Mouse (Mus musculus): ENCODE results near the gene Txndc2. TPM values are rescaled to one million over a fixed set of nuclear protein-coding genes. Genes with fewer than 3 reads are reported as not detected.

Gene Txndc2
- polyA plus RNA-seq, 1 experiment from 2014 or later = not detected

GRCm38 (mm10) chr17:65676536-65676935, 34.6 kb upstream of the Txndc2 start:
- DNase-seq (ENCODE audit: low spot score) (no peak), ATAC-seq (ENCODE audit: insufficient number of reproducible peaks, low FRiP score, low TSS enrichment, low read depth) (no peak)
- Histone ChIP-seq H3K36me3 (ENCODE audit: control insufficient read depth, insufficient read depth, low read length) (no peaks in the 10 kb centered on the region), H3K27me3 (ENCODE audit: control insufficient read depth, insufficient read depth, low read length) (no peaks in the 10 kb centered on the region), H3K4me2 (ENCODE audit: low read depth, severe bottlenecking) (no peak overlapping the region), H3K4me1 (ENCODE audit: control insufficient read depth, insufficient read depth, low read length) (peaks cover 11% of the 10 kb centered on the region), H3K9me3 (ENCODE audit: control insufficient read depth, low read length) (no peaks in the 10 kb centered on the region), H3K9ac (ENCODE audit: low read length) (no peak overlapping the region), H3K4me3 (ENCODE audit: low read depth, low read length) (no peak overlapping the region), H3K27ac (replicated peaks; ENCODE audit: low read depth, low read length) (no peak overlapping the region)
- WGBS = 91% methylated on average over 8 of the region's 8 CpGs

- Histone ChIP-seq H3K27me3 (ENCODE audit: control insufficient read depth, insufficient read depth, low read length) (no peaks in the 10 kb centered on the region), H3K4me1 (ENCODE audit: control insufficient read depth, insufficient read depth, low read length) (peaks cover 11% of the 10 kb centered on the region), H3K9ac (ENCODE audit: low read length) (no peak overlapping the region), H3K36me3 (ENCODE audit: control insufficient read depth, insufficient read depth, low read length) (no peaks in the 10 kb centered on the region), H3K27ac (replicated peaks; ENCODE audit: low read depth, low read length) (no peak overlapping the region), H3K9me3 (ENCODE audit: control insufficient read depth, low read length) (no peaks in the 10 kb centered on the region), H3K4me2 (ENCODE audit: low read depth, severe bottlenecking) (no peak overlapping the region), H3K4me3 (ENCODE audit: low read depth, low read length) (no peak overlapping the region)
- 68% methylated on average over 3 of the region's 3 CpGs for WGBS
- DNase-seq (ENCODE audit: low spot score) (no peak), ATAC-seq (ENCODE audit: insufficient number of reproducible peaks, low FRiP score, low TSS enrichment, low read depth) (no peak)
Observed at GRCm38 (mm10) chr17:65675985-65676384, 34.0 kb upstream of the Txndc2 start.

GRCm38 (mm10) chr17:65674710-65675171, 32.8 kb upstream of the Txndc2 start:
- WGBS = 50% methylated on average over 1 of the region's 1 CpGs
- Histone ChIP-seq H3K27ac (replicated peaks; ENCODE audit: low read depth, low read length) (no peak overlapping the region), H3K9me3 (ENCODE audit: control insufficient read depth, low read length) (no peaks in the 10 kb centered on the region), H3K4me2 (ENCODE audit: low read depth, severe bottlenecking) (no peak overlapping the region), H3K9ac (ENCODE audit: low read length) (no peak overlapping the region), H3K4me1 (ENCODE audit: control insufficient read depth, insufficient read depth, low read length) (peaks cover 6% of the 10 kb centered on the region), H3K27me3 (ENCODE audit: control insufficient read depth, insufficient read depth, low read length) (no peaks in the 10 kb centered on the region), H3K36me3 (ENCODE audit: control insufficient read depth, insufficient read depth, low read length) (no peaks in the 10 kb centered on the region), H3K4me3 (ENCODE audit: low read depth, low read length) (no peak overlapping the region)
- DNase-seq (ENCODE audit: low spot score) (no peak), ATAC-seq (ENCODE audit: insufficient number of reproducible peaks, low FRiP score, low TSS enrichment, low read depth) (no peak)

GRCm38 (mm10) chr17:65672926-65673325, 31.0 kb upstream of the Txndc2 start:
- Histone ChIP-seq H3K27me3 (ENCODE audit: control insufficient read depth, insufficient read depth, low read length) (no peaks in the 10 kb centered on the region), H3K9me3 (ENCODE audit: control insufficient read depth, low read length) (no peaks in the 10 kb centered on the region; the same call in 1 of the 2 replicates), H3K4me3 (ENCODE audit: low read depth, low read length) (no peak overlapping the region), H3K36me3 (ENCODE audit: control insufficient read depth, insufficient read depth, low read length) (no peaks in the 10 kb centered on the region), H3K4me2 (ENCODE audit: low read depth, severe bottlenecking) (no peak overlapping the region), H3K4me1 (ENCODE audit: control insufficient read depth, insufficient read depth, low read length) (0 out of 2 replicates have a peak, but pooled peaks cover 3% of the 10 kb centered on the region), H3K9ac (ENCODE audit: low read length) (no peak overlapping the region), H3K27ac (replicated peaks; ENCODE audit: low read depth, low read length) (no peak overlapping the region)
- WGBS = 92% methylated on average over 7 of the region's 7 CpGs
- no peak for DNase-seq (ENCODE audit: low spot score)
- ATAC-seq (ENCODE audit: insufficient number of reproducible peaks, low FRiP score, low TSS enrichment, low read depth) = no peak

GRCm38 (mm10) chr17:65669061-65669460, 27.1 kb upstream of the Txndc2 start:
- no peak overlapping the region for H3K9ac ChIP-seq (ENCODE audit: low read length)
- no peak for DNase-seq (ENCODE audit: low spot score)

GRCm38 (mm10) chr17:65667792-65668191, 25.8 kb upstream of the Txndc2 start:
- Histone ChIP-seq H3K9me3 (ENCODE audit: control insufficient read depth, low read length) (no peaks in the 10 kb centered on the region; the same call in 1 of the 2 replicates), H3K4me3 (ENCODE audit: low read depth, low read length) (no peak overlapping the region), H3K36me3 (ENCODE audit: control insufficient read depth, insufficient read depth, low read length) (no peaks in the 10 kb centered on the region), H3K9ac (ENCODE audit: low read length) (no peak overlapping the region), H3K27me3 (ENCODE audit: control insufficient read depth, insufficient read depth, low read length) (no peaks in the 10 kb centered on the region), H3K27ac (replicated peaks; ENCODE audit: low read depth, low read length) (no peak overlapping the region), H3K4me1 (ENCODE audit: control insufficient read depth, insufficient read depth, low read length) (no peaks in the 10 kb centered on the region), H3K4me2 (ENCODE audit: low read depth, severe bottlenecking) (no peak overlapping the region)
- DNase-seq (ENCODE audit: low spot score) = no peak
- WGBS = 85% methylated on average over 14 of the region's 14 CpGs
- ATAC-seq (ENCODE audit: insufficient number of reproducible peaks, low FRiP score, low TSS enrichment, low read depth) = no peak

More at GRCm38 (mm10) chr17:65669061-65669460, 27.1 kb upstream of the Txndc2 start:
- WGBS = 86% methylated on average over 4 of the region's 4 CpGs
- no peak for ATAC-seq (ENCODE audit: insufficient number of reproducible peaks, low FRiP score, low TSS enrichment, low read depth)
- H3K4me1 ChIP-seq (ENCODE audit: control insufficient read depth, insufficient read depth, low read length) = no peaks in the 10 kb centered on the region
- no peaks in the 10 kb centered on the region; the same call in 1 of the 2 replicates for H3K9me3 ChIP-seq (ENCODE audit: control insufficient read depth, low read length)
- H3K36me3 ChIP-seq (ENCODE audit: control insufficient read depth, insufficient read depth, low read length) = no peaks in the 10 kb centered on the region
- no peak overlapping the region for H3K4me2 ChIP-seq (ENCODE audit: low read depth, severe bottlenecking)
- no peak overlapping the region for H3K4me3 ChIP-seq (ENCODE audit: low read depth, low read length)
- no peaks in the 10 kb centered on the region for H3K27me3 ChIP-seq (ENCODE audit: control insufficient read depth, insufficient read depth, low read length)
- H3K27ac ChIP-seq (replicated peaks; ENCODE audit: low read depth, low read length) = no peak overlapping the region

- Histone ChIP-seq H3K4me1 (ENCODE audit: control insufficient read depth, insufficient read depth, low read length) (no peaks in the 10 kb centered on the region), H3K4me3 (ENCODE audit: low read depth, low read length) (no peak overlapping the region), H3K36me3 (ENCODE audit: control insufficient read depth, insufficient read depth, low read length) (no peaks in the 10 kb centered on the region), H3K27me3 (ENCODE audit: control insufficient read depth, insufficient read depth, low read length) (no peaks in the 10 kb centered on the region), H3K9ac (ENCODE audit: low read length) (no peak overlapping the region), H3K27ac (replicated peaks; ENCODE audit: low read depth, low read length) (no peak overlapping the region), H3K9me3 (ENCODE audit: control insufficient read depth, low read length) (no peaks in the 10 kb centered on the region; the same call in 1 of the 2 replicates), H3K4me2 (ENCODE audit: low read depth, severe bottlenecking) (no peak overlapping the region)
- ATAC-seq (ENCODE audit: insufficient number of reproducible peaks, low FRiP score, low TSS enrichment, low read depth) (peak; percentile 62), DNase-seq (ENCODE audit: low spot score) (peak; percentile 34)
- 65% methylated on average over 17 of the region's 17 CpGs for WGBS
Observed at GRCm38 (mm10) chr17:65666388-65667161, 24.6 kb upstream of the Txndc2 start.

GRCm38 (mm10) chr17:65665786-65666387, 23.9 kb upstream of the Txndc2 start:
- ATAC-seq (ENCODE audit: insufficient number of reproducible peaks, low FRiP score, low TSS enrichment, low read depth) (no peak), DNase-seq (ENCODE audit: low spot score) (no peak)
- 90% methylated on average over 12 of the region's 12 CpGs for WGBS
- Histone ChIP-seq H3K36me3 (ENCODE audit: control insufficient read depth, insufficient read depth, low read length) (no peaks in the 10 kb centered on the region), H3K27me3 (ENCODE audit: control insufficient read depth, insufficient read depth, low read length) (no peaks in the 10 kb centered on the region), H3K4me2 (ENCODE audit: low read depth, severe bottlenecking) (no peak overlapping the region), H3K4me1 (ENCODE audit: control insufficient read depth, insufficient read depth, low read length) (no peaks in the 10 kb centered on the region), H3K4me3 (ENCODE audit: low read depth, low read length) (no peak overlapping the region), H3K27ac (replicated peaks; ENCODE audit: low read depth, low read length) (no peak overlapping the region), H3K9ac (ENCODE audit: low read length) (no peak overlapping the region), H3K9me3 (ENCODE audit: control insufficient read depth, low read length) (no peaks in the 10 kb centered on the region; the same call in 1 of the 2 replicates)

Measured in limb, embryonic 11.5 days (tissue).